Mouse (Mus musculus) left cerebral cortex, adult 8-10 months (tissue): ENCODE measurements around the gene Btg4. TPM values are rescaled to one million over a fixed set of nuclear protein-coding genes. Genes with fewer than 3 reads are reported as not detected.

Experiments
- DNase-seq, 2 experiments: peaks; one replicate each; pipeline ENCODE4 v3.0.0; 2022; ENCODE audit warnings: low spot score in 2 of 2
- microRNA-seq, 2 experiments: library from miRNA; unstranded; fragments of <30 nt; microRNA quantifications; one replicate each; pipeline ENCODE4 v1.2.0; 2022
- total RNA-seq, 4 experiments: library from RNA; stranded (reverse); gene quantifications; 2 replicates each; pipeline ENCODE4 v1.2.4; 2022

Gene Btg4
- total RNA-seq, 4 experiments from 2014 or later: not detected

GRCm38 (mm10) chr9:51165312-51166180 is 104.8 kb downstream of the Btg4 start, which contains the start of gene Gm32742:
Gene Gm32742, minus strand, starts transcription at chr9:51165517.
- DNase-seq: no peak

- no peak for DNase-seq
These were observed 107.3 kb downstream of the Btg4 start for GRCm38 (mm10) chr9:51167954-51168353.

- no peak for DNase-seq
These were observed 108.0 kb downstream of the Btg4 start for GRCm38 (mm10) chr9:51168698-51169097.

- DNase-seq: no peak
These were observed 108.4 kb downstream of the Btg4 start for GRCm38 (mm10) chr9:51169133-51169532.

Small RNA genes lying within 50 kb of the gene (microRNA-seq; reads per million reads assigned to microRNA genes)
- gene Mir34b (14.7 to 41.0 reads per million in 2 experiments), gene Mir34c (263 to 691 reads per million in 2 experiments)

Other genes with a start within 250 kb of the Btg4 start
- 10 to 100 TPM; 13.5 to 19.2 (median 16.8) TPM for gene Ppp2r1b, start 215.6 kb upstream of the Btg4 start, total RNA-seq
- 10 to 100 TPM; 41.2 to 49.3 (median 43.6) TPM for gene Sik2, start 51.8 kb upstream of the Btg4 start, total RNA-seq
- 1 to 10 TPM; 4.2 to 6.4 (median 5.3) TPM for gene Layn, start 16.2 kb downstream of the Btg4 start, total RNA-seq
- gene 4833427G06Rik, start 41.2 kb downstream of the Btg4 start, total RNA-seq: under 1 TPM in 1 of 4 experiments, not detected in 3; 0.39 TPM
- not detected for gene Gm32742, start 104.6 kb downstream of the Btg4 start, total RNA-seq
- under 1 TPM in 1 of 4 experiments, not detected in 3; 0.20 TPM for gene Pou2af1, start 152.8 kb downstream of the Btg4 start, total RNA-seq
- gene Colca2, start 217.7 kb downstream of the Btg4 start, total RNA-seq: 1 to 10 TPM in 2 of 4 experiments, under 1 TPM in 2; 0.80 to 1.2 (median 1.0) TPM